Mouse (Mus musculus): ENCODE results near the gene St6gal2. TPM values are rescaled to one million over a fixed set of nuclear protein-coding genes. Genes with fewer than 3 reads are reported as not detected.

Gene St6gal2
- 1.4 and 2.0 TPM in 2 replicates for polyA plus RNA-seq (2014; fragmentation: Nextera tagmentation; extraction: Ambion mirVana)

DNA sequence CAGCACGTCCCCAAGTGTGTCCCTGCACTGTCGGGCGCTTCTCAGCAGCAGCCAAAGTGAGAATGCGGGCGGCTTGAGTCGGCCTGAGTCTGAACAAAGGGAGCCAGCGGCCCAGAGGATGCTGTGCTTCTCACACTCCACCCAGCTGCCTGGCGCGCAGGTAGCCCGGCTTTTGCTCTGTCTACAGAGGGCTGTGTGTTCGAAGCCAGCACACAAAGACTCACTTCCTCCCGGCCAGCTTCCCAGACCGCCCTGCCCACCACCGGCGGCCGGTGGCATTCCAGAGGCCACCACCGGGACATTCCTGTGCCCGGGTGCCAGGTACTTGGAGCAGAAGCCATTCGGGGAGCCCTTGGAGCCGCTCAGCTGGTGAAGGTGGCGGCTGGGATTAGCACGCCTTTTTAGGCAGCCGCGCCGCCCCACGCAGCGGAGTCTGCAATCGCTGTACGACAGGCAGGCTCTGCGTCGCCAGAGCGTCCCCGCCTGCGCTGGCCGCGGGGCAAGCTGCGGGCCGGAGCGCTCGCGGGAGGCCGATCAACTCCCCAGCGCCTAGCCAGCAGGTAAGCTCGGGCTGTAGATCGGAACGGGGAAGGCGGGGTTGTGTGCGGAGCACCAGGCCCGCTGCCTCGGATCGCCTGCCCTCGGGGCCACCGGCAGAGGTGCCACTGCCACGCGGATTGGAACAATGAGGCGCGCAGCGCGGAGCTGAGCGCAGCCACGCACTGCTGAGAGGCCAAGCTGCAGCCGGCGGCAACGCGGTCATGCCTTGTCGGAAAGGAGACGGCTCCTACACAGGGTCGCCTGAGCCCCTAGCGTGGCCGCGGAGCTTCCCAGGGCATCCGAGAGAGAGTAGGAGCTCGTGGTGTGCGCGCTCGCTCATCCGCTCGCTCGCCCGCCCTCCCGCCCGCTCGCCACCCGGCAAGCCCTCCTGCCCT is at the start of gene St6gal2:
Gene St6gal2 (plus strand): TSS at position 133 of the 935 bp plus-strand sequence.
- Histone ChIP-seq H3K4me3 (ENCODE audit: low read depth, low read length) (peak within 1 kb of the TSS; percentile 52), H3K9me3 (ENCODE audit: control insufficient read depth, low read length) (no peaks in the 10 kb centered on the region), H3K4me2 (ENCODE audit: low read length) (peak within 1 kb of the TSS; percentile 93), H3K27me3 (replicated peaks; ENCODE audit: control insufficient read depth, insufficient read depth, low read length) (peaks cover 35% of the 10 kb centered on the region), H3K27ac (ENCODE audit: low read depth) (no peak within 1 kb of the TSS), H3K9ac (ENCODE audit: low read length) (peak within 1 kb of the TSS; percentile 57), H3K36me3 (ENCODE audit: control insufficient read depth, insufficient read depth, low read length) (no peaks in the 10 kb centered on the region), H3K4me1 (replicated peaks; ENCODE audit: control insufficient read depth, insufficient read depth, low read length) (no peaks in the 10 kb centered on the region)
- WGBS = under 1% methylated on average over 83 of the region's 84 CpGs
- peak; percentile 83 for ATAC-seq (replicated peaks; ENCODE audit: low FRiP score, low TSS enrichment, low read depth)
- DNase-seq (ENCODE audit: low spot score) = peak; percentile 78

DNA sequence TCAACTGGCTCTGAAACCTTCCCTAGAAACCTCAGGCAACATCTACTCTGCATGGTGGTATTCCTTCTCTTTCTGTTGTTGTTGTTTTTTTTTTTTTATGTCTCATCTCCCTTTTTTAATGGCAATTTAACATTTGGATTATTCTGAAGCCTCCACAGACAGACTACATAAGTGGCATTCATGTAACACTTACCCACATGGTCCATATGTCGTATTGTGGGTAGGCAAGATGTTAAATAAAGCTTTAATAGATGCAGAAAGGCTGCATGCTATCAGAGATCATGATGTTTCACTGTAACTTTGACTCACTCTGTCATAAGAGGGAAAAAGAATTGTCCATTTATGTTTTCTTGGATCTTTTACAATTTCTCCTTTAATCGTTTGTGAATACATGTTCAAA is 39.1 kb upstream of the St6gal2 start:
- no peaks in the 10 kb centered on the region for H3K9me3 ChIP-seq (ENCODE audit: control insufficient read depth, low read length)
- no peaks in the 10 kb centered on the region for H3K4me1 ChIP-seq (replicated peaks; ENCODE audit: control insufficient read depth, insufficient read depth, low read length)
- H3K36me3 ChIP-seq (ENCODE audit: control insufficient read depth, insufficient read depth, low read length) = no peaks in the 10 kb centered on the region
- H3K4me2 ChIP-seq (ENCODE audit: low read length) = no peak overlapping the region
- DNase-seq (ENCODE audit: low spot score) (no peak), ATAC-seq (replicated peaks; ENCODE audit: low FRiP score, low TSS enrichment, low read depth) (no peak)
- no peak overlapping the region for H3K9ac ChIP-seq (ENCODE audit: low read length)
- H3K27me3 ChIP-seq (replicated peaks; ENCODE audit: control insufficient read depth, insufficient read depth, low read length) = no peaks in the 10 kb centered on the region
- WGBS = 83% methylated on average over 2 of the region's 2 CpGs
- no peak overlapping the region for H3K4me3 ChIP-seq (ENCODE audit: low read depth, low read length)
- no peak overlapping the region for H3K27ac ChIP-seq (ENCODE audit: low read depth)

- Histone ChIP-seq H3K4me3 (ENCODE audit: low read depth, low read length) (no peak overlapping the region), H3K9ac (ENCODE audit: low read length) (no peak overlapping the region), H3K9me3 (ENCODE audit: control insufficient read depth, low read length) (no peaks in the 10 kb centered on the region), H3K36me3 (ENCODE audit: control insufficient read depth, insufficient read depth, low read length) (no peaks in the 10 kb centered on the region), H3K4me2 (ENCODE audit: low read length) (no peak overlapping the region), H3K4me1 (replicated peaks; ENCODE audit: control insufficient read depth, insufficient read depth, low read length) (no peaks in the 10 kb centered on the region), H3K27me3 (replicated peaks; ENCODE audit: control insufficient read depth, insufficient read depth, low read length) (no peaks in the 10 kb centered on the region), H3K27ac (ENCODE audit: low read depth) (no peak overlapping the region)
- WGBS = 83% methylated on average over 2 of the region's 2 CpGs
- ATAC-seq (replicated peaks; ENCODE audit: low FRiP score, low TSS enrichment, low read depth) = no peak
- no peak for DNase-seq (ENCODE audit: low spot score)
Observed at GRCm38 (mm10) chr17:55416519-55416918, 28.7 kb upstream of the St6gal2 start.

GRCm38 (mm10) chr17:55446185-55446527 is 974 bp downstream of the St6gal2 start:
- Histone ChIP-seq H3K27me3 (replicated peaks; ENCODE audit: control insufficient read depth, insufficient read depth, low read length) (peaks cover 35% of the 10 kb centered on the region), H3K4me3 (ENCODE audit: low read depth, low read length) (peak overlapping the region; percentile 52), H3K4me1 (replicated peaks; ENCODE audit: control insufficient read depth, insufficient read depth, low read length) (no peaks in the 10 kb centered on the region), H3K27ac (ENCODE audit: low read depth) (no peak overlapping the region), H3K9me3 (ENCODE audit: control insufficient read depth, low read length) (no peaks in the 10 kb centered on the region), H3K9ac (ENCODE audit: low read length) (peak overlapping the region; percentile 57), H3K36me3 (ENCODE audit: control insufficient read depth, insufficient read depth, low read length) (no peaks in the 10 kb centered on the region), H3K4me2 (ENCODE audit: low read length) (peak overlapping the region; percentile 93)
- 3% methylated on average over 6 of the region's 6 CpGs for WGBS
- ATAC-seq (replicated peaks; ENCODE audit: low FRiP score, low TSS enrichment, low read depth) = no peak
- no peak for DNase-seq (ENCODE audit: low spot score)

- H3K27ac ChIP-seq (ENCODE audit: low read depth) = no peak overlapping the region
- no peak overlapping the region for H3K4me2 ChIP-seq (ENCODE audit: low read length)
- no peak for DNase-seq (ENCODE audit: low spot score)
- no peaks in the 10 kb centered on the region for H3K36me3 ChIP-seq (ENCODE audit: control insufficient read depth, insufficient read depth, low read length)
- ATAC-seq (replicated peaks; ENCODE audit: low FRiP score, low TSS enrichment, low read depth) = no peak
- H3K4me3 ChIP-seq (ENCODE audit: low read depth, low read length) = no peak overlapping the region
- no peak overlapping the region for H3K9ac ChIP-seq (ENCODE audit: low read length)
- peaks cover 35% of the 10 kb centered on the region for H3K27me3 ChIP-seq (replicated peaks; ENCODE audit: control insufficient read depth, insufficient read depth, low read length)
- H3K4me1 ChIP-seq (replicated peaks; ENCODE audit: control insufficient read depth, insufficient read depth, low read length) = no peaks in the 10 kb centered on the region
- no peaks in the 10 kb centered on the region for H3K9me3 ChIP-seq (ENCODE audit: control insufficient read depth, low read length)
- WGBS = 29% methylated on average over 4 of the region's 4 CpGs
Observed at GRCm38 (mm10) chr17:55446698-55447097, 1.5 kb downstream of the St6gal2 start.

DNA sequence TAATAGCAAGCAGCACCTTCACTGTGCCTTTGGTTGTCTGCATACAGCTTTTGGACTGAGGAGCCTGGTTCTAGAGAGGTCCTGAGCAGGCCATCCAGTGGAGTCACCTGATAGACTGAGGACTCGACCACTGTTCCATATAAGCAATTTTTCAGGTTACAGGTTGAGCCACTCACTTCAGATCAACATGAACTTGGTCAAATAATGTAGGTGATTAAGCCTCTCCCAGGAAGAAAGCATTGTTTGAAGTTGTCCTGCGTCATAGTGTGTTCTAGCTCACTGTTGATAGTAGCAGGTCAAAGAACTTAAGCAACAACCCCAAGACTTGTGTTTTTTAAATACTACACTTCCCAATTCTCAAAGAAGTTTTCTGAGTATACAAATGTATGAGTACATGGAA is 5.8 kb downstream of the St6gal2 start:
- no peak for DNase-seq (ENCODE audit: low spot score)
- Histone ChIP-seq H3K4me3 (ENCODE audit: low read depth, low read length) (no peak overlapping the region), H3K9ac (ENCODE audit: low read length) (no peak overlapping the region), H3K9me3 (ENCODE audit: control insufficient read depth, low read length) (no peaks in the 10 kb centered on the region), H3K27ac (ENCODE audit: low read depth) (no peak overlapping the region), H3K27me3 (replicated peaks; ENCODE audit: control insufficient read depth, insufficient read depth, low read length) (peaks cover 19% of the 10 kb centered on the region), H3K4me2 (ENCODE audit: low read length) (no peak overlapping the region), H3K36me3 (ENCODE audit: control insufficient read depth, insufficient read depth, low read length) (no peaks in the 10 kb centered on the region), H3K4me1 (replicated peaks; ENCODE audit: control insufficient read depth, insufficient read depth, low read length) (no peaks in the 10 kb centered on the region)
- no peak for ATAC-seq (replicated peaks; ENCODE audit: low FRiP score, low TSS enrichment, low read depth)
- WGBS = 73% methylated on average over 2 of the region's 2 CpGs

GRCm38 (mm10) chr17:55454487-55454886 is 9.3 kb downstream of the St6gal2 start:
- H3K9ac ChIP-seq (ENCODE audit: low read length) = no peak overlapping the region
- H3K4me3 ChIP-seq (ENCODE audit: low read depth, low read length) = no peak overlapping the region
- DNase-seq (ENCODE audit: low spot score) (no peak), ATAC-seq (replicated peaks; ENCODE audit: low FRiP score, low TSS enrichment, low read depth) (no peak)
- H3K27ac ChIP-seq (ENCODE audit: low read depth) = no peak overlapping the region
- no peaks in the 10 kb centered on the region for H3K9me3 ChIP-seq (ENCODE audit: control insufficient read depth, low read length)
- H3K36me3 ChIP-seq (ENCODE audit: control insufficient read depth, insufficient read depth, low read length) = no peaks in the 10 kb centered on the region
- H3K4me2 ChIP-seq (ENCODE audit: low read length) = no peak overlapping the region
- no peaks in the 10 kb centered on the region; the same call in 1 of the 2 replicates for H3K27me3 ChIP-seq (replicated peaks; ENCODE audit: control insufficient read depth, insufficient read depth, low read length)
- WGBS = 67% methylated on average over 3 of the region's 3 CpGs
- no peaks in the 10 kb centered on the region for H3K4me1 ChIP-seq (replicated peaks; ENCODE audit: control insufficient read depth, insufficient read depth, low read length)

DNA sequence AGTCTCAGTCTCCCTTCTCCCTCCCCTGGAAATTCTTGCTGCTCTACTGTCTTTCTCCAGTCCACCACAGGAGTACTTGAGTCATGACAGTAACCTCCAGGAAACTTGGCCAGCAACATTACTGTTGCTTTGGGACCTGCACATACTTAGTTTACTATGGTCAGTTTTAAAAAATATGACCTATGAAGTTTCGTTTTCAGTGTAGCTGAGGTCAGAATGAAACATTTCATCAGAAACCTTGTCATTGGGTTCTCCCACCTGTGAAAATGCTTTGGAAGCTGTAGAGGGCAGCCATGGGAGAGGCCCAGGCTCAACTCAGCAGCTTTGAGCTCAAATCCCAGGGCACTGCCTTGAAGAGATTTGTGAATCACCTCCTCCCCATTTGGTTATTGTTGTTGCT is 15.0 kb downstream of the St6gal2 start:
- 95% methylated on average over 1 of the region's 1 CpGs for WGBS
- ATAC-seq (replicated peaks; ENCODE audit: low FRiP score, low TSS enrichment, low read depth) = no peak
- no peak for DNase-seq (ENCODE audit: low spot score)
- Histone ChIP-seq H3K9ac (ENCODE audit: low read length) (no peak overlapping the region), H3K9me3 (ENCODE audit: control insufficient read depth, low read length) (no peaks in the 10 kb centered on the region), H3K4me3 (ENCODE audit: low read depth, low read length) (no peak overlapping the region), H3K4me2 (ENCODE audit: low read length) (no peak overlapping the region), H3K27me3 (replicated peaks; ENCODE audit: control insufficient read depth, insufficient read depth, low read length) (no peaks in the 10 kb centered on the region; the same call in 1 of the 2 replicates), H3K36me3 (ENCODE audit: control insufficient read depth, insufficient read depth, low read length) (no peaks in the 10 kb centered on the region), H3K27ac (ENCODE audit: low read depth) (no peak overlapping the region), H3K4me1 (replicated peaks; ENCODE audit: control insufficient read depth, insufficient read depth, low read length) (no peaks in the 10 kb centered on the region)

DNA sequence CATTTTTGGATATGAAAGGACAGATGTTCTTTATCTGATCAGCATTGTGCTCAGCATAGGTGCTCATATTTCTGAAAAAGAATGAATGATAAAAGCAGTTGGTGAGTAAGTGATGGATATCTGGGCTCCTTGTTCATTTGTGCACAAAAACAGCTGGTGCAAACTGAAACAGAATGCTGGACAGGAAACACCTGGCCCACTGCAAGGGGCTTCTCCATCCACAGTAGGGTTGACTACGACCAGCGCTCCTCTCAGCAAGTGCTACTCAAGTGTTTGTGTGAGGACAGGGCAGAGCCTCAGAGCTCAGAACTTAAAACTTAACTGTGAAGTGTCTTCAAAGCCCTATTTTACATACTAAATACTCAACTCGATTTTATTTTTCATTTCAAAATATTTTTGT is 22.4 kb downstream of the St6gal2 start:
- Histone ChIP-seq H3K4me1 (replicated peaks; ENCODE audit: control insufficient read depth, insufficient read depth, low read length) (no peaks in the 10 kb centered on the region), H3K4me3 (ENCODE audit: low read depth, low read length) (no peak overlapping the region), H3K27ac (ENCODE audit: low read depth) (no peak overlapping the region), H3K36me3 (ENCODE audit: control insufficient read depth, insufficient read depth, low read length) (no peaks in the 10 kb centered on the region), H3K4me2 (ENCODE audit: low read length) (no peak overlapping the region), H3K9me3 (ENCODE audit: control insufficient read depth, low read length) (no peaks in the 10 kb centered on the region), H3K27me3 (replicated peaks; ENCODE audit: control insufficient read depth, insufficient read depth, low read length) (no peaks in the 10 kb centered on the region), H3K9ac (ENCODE audit: low read length) (no peak overlapping the region)
- no peak for ATAC-seq (replicated peaks; ENCODE audit: low FRiP score, low TSS enrichment, low read depth)
- DNase-seq (ENCODE audit: low spot score) = no peak
- WGBS = 72% methylated on average over 3 of the region's 3 CpGs
